Mouse (Mus musculus): ENCODE data around the gene C5ar2. TPM values are rescaled to one million over a fixed set of nuclear protein-coding genes. Genes with fewer than 3 reads are reported as not detected.
"Not testable (repeated sequence)": the region's sequence is repeated elsewhere in the genome, so short reads cannot be mapped to it uniquely, and the experiment has no call there.

Gene C5ar2
- polyA plus RNA-seq, 1 experiment: 0.19 TPM

DNA sequence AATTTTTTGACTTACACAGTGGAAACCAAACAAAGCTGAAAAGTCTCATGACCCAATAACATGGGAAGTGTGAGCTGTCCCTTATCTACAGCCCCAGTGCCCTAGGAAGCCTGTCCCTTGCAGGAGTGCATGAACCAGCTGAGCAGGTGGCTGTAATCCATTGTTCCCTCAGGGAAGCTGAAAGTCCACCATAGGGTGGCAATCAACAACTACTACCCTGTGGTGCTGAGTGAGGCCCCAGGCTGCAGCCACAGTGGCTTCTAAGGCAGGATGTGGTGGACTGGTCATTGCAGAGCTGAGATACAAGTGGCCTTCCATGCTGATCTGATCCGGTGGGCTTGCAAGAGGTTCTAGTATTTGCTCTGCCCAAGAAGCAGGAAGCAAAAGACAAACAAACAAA is 17.1 kb upstream of the C5ar2 start:
- TF ChIP-seq POLR2A (IDR thresholded peaks at IDR 0.05; ENCODE audit: low read depth, low read length) (no peak), CTCF (IDR thresholded peaks at IDR 0.05; ENCODE audit: borderline replicate concordance, insufficient read depth, low read length) (no peak)

DNA sequence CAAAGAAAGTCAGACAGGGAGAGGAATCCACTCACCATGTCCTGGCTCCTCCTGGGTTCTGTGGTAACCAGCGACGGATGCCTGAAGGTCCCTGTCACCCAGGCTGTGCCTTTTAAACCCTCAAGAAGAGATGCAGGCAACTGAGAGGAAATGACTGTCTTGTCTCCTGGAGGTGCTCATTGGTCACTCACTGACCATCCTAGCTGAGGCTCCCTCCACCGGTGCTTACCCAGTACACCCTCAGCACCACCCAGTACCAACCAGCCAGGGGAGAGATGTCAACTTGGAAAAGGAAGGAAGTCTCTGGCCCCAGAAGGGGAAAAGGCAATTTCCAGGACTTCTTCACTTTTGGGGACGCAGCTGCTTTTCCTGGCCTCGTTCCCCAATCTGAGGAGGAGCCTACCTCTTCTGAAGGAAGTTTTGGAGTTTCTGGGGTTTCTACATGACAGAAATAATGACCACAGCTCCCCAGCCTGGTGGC is 15.2 kb upstream of the C5ar2 start, which contains the start of gene C5ar1:
Gene C5ar1, minus strand, starts transcription at position 431 of the 481 bp plus-strand sequence.
- H3K4me1 ChIP-seq (ENCODE audit: control insufficient read depth, insufficient read depth, low read length): no peaks in the 10 kb centered on the region
- H3K4me3 ChIP-seq (ENCODE audit: insufficient read depth, low read length): no peak within 1 kb of the TSS
- TF ChIP-seq CTCF (IDR thresholded peaks at IDR 0.05; ENCODE audit: borderline replicate concordance, insufficient read depth, low read length) (no peak), POLR2A (IDR thresholded peaks at IDR 0.05; ENCODE audit: low read depth, low read length) (no peak)
- no peak within 1 kb of the TSS for H3K27ac ChIP-seq (ENCODE audit: insufficient read depth, low read length)

More for the DNA sequence above, 17.1 kb upstream of the C5ar2 start:
- Histone ChIP-seq H3K4me1 (ENCODE audit: control insufficient read depth, insufficient read depth, low read length) (no peaks in the 10 kb centered on the region), H3K4me3 (ENCODE audit: insufficient read depth, low read length) (no peak overlapping the region), H3K27ac (ENCODE audit: insufficient read depth, low read length) (no peak overlapping the region)

DNA sequence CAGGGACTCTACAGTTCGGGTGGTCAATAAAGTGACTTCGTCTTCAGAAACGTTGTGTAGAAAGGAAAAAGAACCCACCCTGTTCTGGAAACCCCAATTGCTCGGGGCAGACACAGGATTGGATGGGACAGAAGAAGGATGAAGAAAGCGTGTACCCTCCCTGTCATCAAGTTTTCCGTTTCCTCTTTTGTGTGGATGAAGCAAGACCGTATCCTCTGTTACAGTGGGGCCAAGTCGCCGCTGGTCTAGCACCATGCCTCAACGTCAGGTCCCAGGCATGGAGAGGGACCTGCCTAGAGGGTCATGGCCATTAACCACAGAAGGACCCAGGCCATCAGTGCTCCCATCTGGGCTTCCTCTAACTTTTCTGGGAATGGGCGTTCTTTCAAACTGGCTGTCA is 13.9 kb upstream of the C5ar2 start:
- TF ChIP-seq POLR2A (IDR thresholded peaks at IDR 0.05; ENCODE audit: low read depth, low read length) (no peak), CTCF (IDR thresholded peaks at IDR 0.05; ENCODE audit: borderline replicate concordance, insufficient read depth, low read length) (no peak)
- Histone ChIP-seq H3K27ac (ENCODE audit: insufficient read depth, low read length) (no peak overlapping the region), H3K4me3 (ENCODE audit: insufficient read depth, low read length) (no peak overlapping the region), H3K4me1 (ENCODE audit: control insufficient read depth, insufficient read depth, low read length) (no peaks in the 10 kb centered on the region)

DNA sequence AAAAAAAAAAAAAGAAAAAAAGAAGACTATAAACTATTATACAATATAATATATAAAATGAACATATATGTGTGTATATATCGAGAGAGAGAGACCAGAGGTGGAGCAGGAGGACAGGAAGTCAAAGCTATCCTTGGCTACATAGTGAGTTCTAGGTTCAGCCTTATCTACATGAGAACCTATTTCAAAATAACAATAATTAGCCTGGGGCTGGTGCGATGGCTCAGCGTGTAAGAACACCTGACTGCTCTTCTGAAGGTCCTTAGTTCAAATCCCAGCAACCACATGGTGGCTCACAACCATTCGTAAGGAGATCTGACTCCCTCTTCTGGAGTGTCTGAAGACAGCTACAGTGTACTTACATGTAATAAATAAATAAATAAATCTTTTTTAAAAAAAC is 12.0 kb upstream of the C5ar2 start:
- H3K27ac ChIP-seq (ENCODE audit: insufficient read depth, low read length); H3K4me3 ChIP-seq (ENCODE audit: insufficient read depth, low read length); H3K4me1 ChIP-seq (ENCODE audit: control insufficient read depth, insufficient read depth, low read length): not testable (repeated sequence)

DNA sequence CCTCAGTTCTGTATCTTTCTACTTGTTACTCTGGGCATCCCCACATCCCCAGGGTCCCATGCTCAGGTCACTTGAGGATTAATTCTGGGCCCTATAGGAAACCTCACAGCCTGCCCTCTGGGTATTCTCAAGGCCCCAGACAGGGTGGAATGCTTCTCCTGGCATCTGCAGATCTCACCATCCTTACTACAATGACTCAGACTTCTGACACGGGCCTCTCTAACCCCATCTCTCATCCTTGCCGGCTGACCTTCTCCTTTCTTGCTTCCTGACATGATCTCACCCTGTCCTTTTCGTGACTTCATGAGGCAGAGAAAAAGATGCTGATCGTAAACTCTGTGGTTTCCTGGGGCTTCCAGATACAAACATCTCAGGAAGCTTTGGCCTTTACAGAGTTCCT is 10.2 kb upstream of the C5ar2 start:
- Histone ChIP-seq H3K4me1 (ENCODE audit: control insufficient read depth, insufficient read depth, low read length) (no peaks in the 10 kb centered on the region), H3K27ac (ENCODE audit: insufficient read depth, low read length) (no peak overlapping the region), H3K4me3 (ENCODE audit: insufficient read depth, low read length) (no peak overlapping the region)
- TF ChIP-seq POLR2A (IDR thresholded peaks at IDR 0.05; ENCODE audit: low read depth, low read length) (no peak), CTCF (IDR thresholded peaks at IDR 0.05; ENCODE audit: borderline replicate concordance, insufficient read depth, low read length) (no peak)

DNA sequence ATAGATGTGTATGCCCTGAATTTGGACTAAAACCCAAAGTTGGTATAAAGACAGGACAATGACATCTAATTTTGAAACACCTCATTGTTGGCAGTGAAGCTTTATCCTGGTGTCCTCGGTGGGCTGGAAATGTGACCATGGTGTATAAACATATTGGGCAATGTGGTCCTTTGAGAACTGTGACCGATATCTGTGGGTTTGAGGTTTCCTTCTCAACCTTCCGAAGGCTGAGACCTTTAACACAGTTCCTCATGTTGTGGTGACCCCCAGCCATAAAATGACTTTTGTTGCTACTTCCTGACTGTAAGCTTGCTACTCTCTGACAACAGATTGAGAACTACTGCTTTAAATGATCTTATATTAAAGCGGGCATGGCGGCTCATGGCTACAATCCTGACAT is 6.7 kb upstream of the C5ar2 start:
- TF ChIP-seq CTCF (IDR thresholded peaks at IDR 0.05; ENCODE audit: borderline replicate concordance, insufficient read depth, low read length) (no peak), POLR2A (IDR thresholded peaks at IDR 0.05; ENCODE audit: low read depth, low read length) (no peak)
- Histone ChIP-seq H3K4me1 (ENCODE audit: control insufficient read depth, insufficient read depth, low read length) (no peaks in the 10 kb centered on the region), H3K4me3 (ENCODE audit: insufficient read depth, low read length) (no peak overlapping the region)

DNA sequence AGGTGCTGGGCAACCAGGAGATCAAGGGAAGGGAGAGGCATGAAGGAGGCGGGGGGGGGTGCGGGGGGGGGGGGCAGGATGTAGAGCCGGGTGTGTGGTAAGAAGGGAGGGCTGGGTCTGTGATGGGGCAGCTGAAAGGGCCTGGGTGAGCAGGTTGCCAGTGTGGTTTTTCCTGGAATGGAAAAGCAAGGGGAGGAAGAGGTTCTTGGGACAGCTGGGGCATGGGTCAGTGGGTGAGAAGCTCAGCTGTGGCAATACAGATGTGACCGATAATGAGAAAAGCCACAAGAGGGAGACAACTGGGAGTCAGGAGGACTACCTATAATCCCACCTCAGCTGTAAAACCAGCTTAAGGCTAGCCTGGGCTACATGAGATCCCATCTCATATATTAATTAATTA is 2.0 kb upstream of the C5ar2 start:
- TF ChIP-seq CTCF (IDR thresholded peaks at IDR 0.05; ENCODE audit: borderline replicate concordance, insufficient read depth, low read length) (no peak), POLR2A (IDR thresholded peaks at IDR 0.05; ENCODE audit: low read depth, low read length) (no peak)

More for the DNA sequence above, 6.7 kb upstream of the C5ar2 start:
- H3K27ac ChIP-seq (ENCODE audit: insufficient read depth, low read length): no peak overlapping the region

DNA sequence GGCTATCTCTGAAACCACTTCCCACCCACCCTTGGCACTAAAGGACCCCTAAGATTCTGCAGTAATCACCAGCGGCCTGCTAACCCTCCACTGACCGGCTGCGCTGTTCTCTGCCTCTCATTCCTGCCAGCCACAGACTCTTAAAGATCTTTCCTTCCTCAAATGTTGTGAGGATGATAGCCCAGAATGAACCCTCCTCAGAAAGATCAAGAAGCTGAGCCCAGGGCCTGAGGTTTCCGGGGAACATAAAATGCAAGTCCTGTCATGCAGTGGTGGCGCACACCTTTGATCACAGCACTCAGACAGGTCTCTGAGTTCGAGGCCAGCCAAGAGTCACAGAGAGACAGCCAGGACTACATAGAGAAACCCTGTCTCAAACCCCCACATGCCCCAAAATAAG is 1.8 kb downstream of the C5ar2 start:
- Histone ChIP-seq H3K4me1 (ENCODE audit: control insufficient read depth, insufficient read depth, low read length) (no peaks in the 10 kb centered on the region), H3K4me3 (ENCODE audit: insufficient read depth, low read length) (no peak overlapping the region), H3K27ac (ENCODE audit: insufficient read depth, low read length) (no peak overlapping the region)
- TF ChIP-seq CTCF (IDR thresholded peaks at IDR 0.05; ENCODE audit: borderline replicate concordance, insufficient read depth, low read length) (no peak), POLR2A (IDR thresholded peaks at IDR 0.05; ENCODE audit: low read depth, low read length) (no peak)

More for the DNA sequence above, 2.0 kb upstream of the C5ar2 start:
- no peaks in the 10 kb centered on the region for H3K4me1 ChIP-seq (ENCODE audit: control insufficient read depth, insufficient read depth, low read length)
- no peak overlapping the region for H3K4me3 ChIP-seq (ENCODE audit: insufficient read depth, low read length)
- H3K27ac ChIP-seq (ENCODE audit: insufficient read depth, low read length): no peak overlapping the region

DNA sequence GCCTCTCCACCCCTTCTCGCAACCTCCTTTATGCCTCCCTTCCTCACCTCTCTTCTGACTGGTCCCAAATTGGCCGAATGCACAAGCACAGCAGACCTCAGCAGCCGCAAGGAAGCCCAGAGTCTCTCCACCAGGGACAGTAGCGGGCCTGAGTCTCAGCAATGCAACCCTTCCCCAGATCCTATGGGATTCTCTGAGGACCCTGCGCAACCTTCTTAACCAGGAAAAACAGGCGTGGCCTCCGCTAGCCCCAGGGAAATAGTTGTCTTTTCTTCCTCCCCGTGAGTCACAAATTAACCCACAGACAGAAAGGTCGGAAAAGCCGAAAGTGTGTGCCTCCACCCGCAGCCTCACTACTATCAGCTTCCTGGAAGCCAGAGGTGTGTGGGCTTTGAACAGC is 2.2 kb downstream of the C5ar2 start:
- Histone ChIP-seq H3K4me1 (ENCODE audit: control insufficient read depth, insufficient read depth, low read length) (no peaks in the 10 kb centered on the region), H3K4me3 (ENCODE audit: insufficient read depth, low read length) (no peak overlapping the region), H3K27ac (ENCODE audit: insufficient read depth, low read length) (no peak overlapping the region)
- TF ChIP-seq POLR2A (IDR thresholded peaks at IDR 0.05; ENCODE audit: low read depth, low read length) (no peak), CTCF (IDR thresholded peaks at IDR 0.05; ENCODE audit: borderline replicate concordance, insufficient read depth, low read length) (no peak)

DNA sequence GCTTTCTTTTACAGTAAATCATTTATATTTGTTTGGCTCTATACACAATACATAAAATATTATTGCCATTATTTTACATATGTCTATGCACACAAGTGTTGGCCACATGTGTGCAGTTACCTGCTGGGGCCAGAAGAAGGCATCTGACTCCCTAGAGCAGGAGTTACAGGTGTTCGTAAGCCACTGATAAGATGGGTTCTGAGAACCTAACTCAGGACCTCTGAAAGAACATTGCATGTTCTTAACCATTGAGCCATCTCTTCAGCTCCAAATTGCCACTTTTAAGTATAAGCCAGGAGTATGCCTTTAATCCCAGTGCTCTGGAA is 3.0 kb downstream of the C5ar2 start:
- H3K27ac ChIP-seq (ENCODE audit: insufficient read depth, low read length): no peak overlapping the region
- TF ChIP-seq POLR2A (IDR thresholded peaks at IDR 0.05; ENCODE audit: low read depth, low read length): no peak
- TF ChIP-seq CTCF (IDR thresholded peaks at IDR 0.05; ENCODE audit: borderline replicate concordance, insufficient read depth, low read length): no peak
- H3K4me3 ChIP-seq (ENCODE audit: insufficient read depth, low read length): no peak overlapping the region
- H3K4me1 ChIP-seq (ENCODE audit: control insufficient read depth, insufficient read depth, low read length): no peaks in the 10 kb centered on the region

All from embryonic fibroblast, embryonic 13.5 days (primary cell).